Comparison of ENCODE assay signal across 8 mouse cellular contexts in genomic region chr2:91278749-91279371, GRCm38 (mm10). TPM values are rescaled to one million over a fixed set of nuclear protein-coding genes. Genes with fewer than 3 reads are reported as not detected.
DNase-seq lines count a peak whose midpoint lies in the region; ATAC-seq and TF ChIP-seq lines count a peak whose summit lies in the region.

No protein-coding gene starts in this region.

- 0 out of 2 replicates have a peak, but pooled peaks have one; percentile 11 for TF ChIP-seq POLR2A in heart, adult 2 months (IDR thresholded peaks at IDR 0.05; ENCODE audit: insufficient read depth, low read depth, low read length)
- no peak for TF ChIP-seq POLR2A in olfactory bulb, adult 2 months (IDR thresholded peaks at IDR 0.05; ENCODE audit: insufficient read depth, low read depth, low read length)

- peak; percentile 20; the same call in 1 of the 2 replicates for ATAC-seq in embryonic facial prominence, embryonic 11.5 days (replicated peaks; ENCODE audit: insufficient number of reproducible peaks, low FRiP score, low TSS enrichment, low read depth)
- peak; percentile 71 for ATAC-seq in intestine, embryonic 15.5 days
- 0 out of 2 replicates have a peak, but pooled peaks have one; percentile 33 for ATAC-seq in liver, embryonic 16.5 days (ENCODE audit: low read depth)
- ATAC-seq in inflammation-experienced regulatory T-cells, adult 6 months: no peak

- no peaks in the 10 kb centered on the region for H3K27me3 ChIP-seq in heart, adult 2 months (ENCODE audit: control insufficient read depth, insufficient read depth, low read length)
- no peaks in the 10 kb centered on the region for H3K27me3 ChIP-seq in embryonic facial prominence, embryonic 11.5 days (ENCODE audit: control insufficient read depth, insufficient read depth, low read length)
- H3K27me3 ChIP-seq in intestine, embryonic 15.5 days (replicated peaks): no peaks in the 10 kb centered on the region
- no peaks in the 10 kb centered on the region for H3K27me3 ChIP-seq in liver, embryonic 16.5 days (ENCODE audit: control insufficient read depth, insufficient read depth, low read depth, low read length)

- no peak overlapping the region for H3K27ac ChIP-seq in heart, adult 2 months
- no peak overlapping the region for H3K27ac ChIP-seq in embryonic facial prominence, embryonic 11.5 days (replicated peaks; ENCODE audit: low read depth, low read length)
- H3K27ac ChIP-seq in intestine, embryonic 15.5 days: no peak overlapping the region
- no peak overlapping the region for H3K27ac ChIP-seq in liver, embryonic 16.5 days (ENCODE audit: low read length)
- no peak overlapping the region for H3K27ac ChIP-seq in olfactory bulb, adult 2 months (ENCODE audit: insufficient read depth, low read depth, low read length)

- intact Hi-C loops in heart, adult 2 months (cut with DNase I): loop anchor here (5.0 kb wide), 1 partner anchor 162 kb away; the partner anchor contains the start of gene Mybpc3

- DNase-seq in heart, adult 2 months: no peak
- no peak for DNase-seq in heart, adult 11 months
- DNase-seq in WW6 (ENCODE audit: low read depth, low spot score): peak; percentile 33
- peak; percentile 73 for DNase-seq in embryonic facial prominence, embryonic 11.5 days (ENCODE audit: low spot score)

- 42% methylated on average over 10 of the region's 10 CpGs for WGBS in heart, adult 2 months
- WGBS in embryonic facial prominence, embryonic 11.5 days: 44% methylated on average over 10 of the region's 10 CpGs
- 39% methylated on average over 10 of the region's 10 CpGs for WGBS in intestine, embryonic 15.5 days
- 43% methylated on average over 10 of the region's 10 CpGs for WGBS in liver, embryonic 16.5 days (ENCODE audit: insufficient replicate concordance)
- WGBS in olfactory bulb, adult 2 months: 42% methylated on average over 10 of the region's 10 CpGs

- TF ChIP-seq EP300 in heart, adult 2 months (IDR thresholded peaks at IDR 0.05; ENCODE audit: insufficient read depth, low read depth, low read length): no peak

- H3K4me1 ChIP-seq in heart, adult 2 months (ENCODE audit: control insufficient read depth, insufficient read depth, low read length): no peaks in the 10 kb centered on the region; the same call in 1 of the 2 replicates
- H3K4me1 ChIP-seq in embryonic facial prominence, embryonic 11.5 days (ENCODE audit: control insufficient read depth, insufficient read depth, low read length): peaks cover 5% of the 10 kb centered on the region; the same call in 1 of the 2 replicates
- H3K4me1 ChIP-seq in intestine, embryonic 15.5 days (replicated peaks): 0 out of 2 replicates have a peak, but pooled peaks cover 3% of the 10 kb centered on the region
- H3K4me1 ChIP-seq in liver, embryonic 16.5 days (ENCODE audit: control insufficient read depth, low read depth, low read length): peaks cover 3% of the 10 kb centered on the region; the same call in 1 of the 2 replicates
- H3K4me1 ChIP-seq in olfactory bulb, adult 2 months (ENCODE audit: control insufficient read depth, insufficient read depth, low read length): no peaks in the 10 kb centered on the region; the same call in 1 of the 2 replicates

- H3K36me3 ChIP-seq in heart, adult 2 months (ENCODE audit: control insufficient read depth, insufficient read depth, low read length): no peaks in the 10 kb centered on the region
- H3K36me3 ChIP-seq in embryonic facial prominence, embryonic 11.5 days (replicated peaks; ENCODE audit: control insufficient read depth, insufficient read depth, low read depth, low read length): peaks cover under 1% of the 10 kb centered on the region
- peaks cover 20% of the 10 kb centered on the region for H3K36me3 ChIP-seq in intestine, embryonic 15.5 days
- peaks cover 32% of the 10 kb centered on the region for H3K36me3 ChIP-seq in liver, embryonic 16.5 days (ENCODE audit: control insufficient read depth, insufficient read depth)

- no peaks in the 10 kb centered on the region for H3K9me3 ChIP-seq in embryonic facial prominence, embryonic 11.5 days (replicated peaks; ENCODE audit: control insufficient read depth, low read length)
- H3K9me3 ChIP-seq in intestine, embryonic 15.5 days: no peaks in the 10 kb centered on the region
- no peaks in the 10 kb centered on the region for H3K9me3 ChIP-seq in liver, embryonic 16.5 days (replicated peaks; ENCODE audit: control insufficient read depth, low read length)

- TF ChIP-seq CTCF in heart, adult 2 months (IDR thresholded peaks at IDR 0.05): peak; percentile 70
- TF ChIP-seq CTCF in olfactory bulb, adult 2 months (IDR thresholded peaks at IDR 0.05; ENCODE audit: insufficient read depth, low read depth, low read length): peak; percentile 23; the same call in 1 of the 2 replicates

- H3K9ac ChIP-seq in heart, adult 2 months (ENCODE audit: low read depth, low read length): no peak overlapping the region
- H3K9ac ChIP-seq in embryonic facial prominence, embryonic 11.5 days (replicated peaks; ENCODE audit: low read length): no peak overlapping the region; the same call in 1 of the 2 replicates
- no peak overlapping the region for H3K9ac ChIP-seq in intestine, embryonic 15.5 days
- H3K9ac ChIP-seq in liver, embryonic 16.5 days (ENCODE audit: low read depth, low read length): no peak overlapping the region

- no peak overlapping the region for H3K4me2 ChIP-seq in embryonic facial prominence, embryonic 11.5 days (ENCODE audit: low read depth, low read length)
- no peak overlapping the region for H3K4me2 ChIP-seq in intestine, embryonic 15.5 days (replicated peaks)
- H3K4me2 ChIP-seq in liver, embryonic 16.5 days (ENCODE audit: low read depth, low read length): no peak overlapping the region

- H3K79me2 ChIP-seq in heart, adult 2 months (replicated peaks; ENCODE audit: control insufficient read depth, insufficient read depth, low read length): no peaks in the 10 kb centered on the region

- no peak overlapping the region for H3K4me3 ChIP-seq in heart, adult 2 months
- no peak overlapping the region for H3K4me3 ChIP-seq in embryonic facial prominence, embryonic 11.5 days (ENCODE audit: low read depth, low read length)
- no peak overlapping the region for H3K4me3 ChIP-seq in intestine, embryonic 15.5 days (replicated peaks)
- no peak overlapping the region for H3K4me3 ChIP-seq in liver, embryonic 16.5 days (ENCODE audit: low read depth, low read length)
- H3K4me3 ChIP-seq in olfactory bulb, adult 2 months (ENCODE audit: insufficient read depth, low read depth, low read length): no peak overlapping the region

RNA-seq across cellular contexts. Expression of gene Arfgap2, which starts 14.1 kb away (rescaled TPM):
- 10 to 100 TPM; 54.7 to 58.2 TPM for total RNA-seq in heart, adult 2 months (2021)
- 35.0 and 43.2 TPM in 2 replicates for polyA plus RNA-seq in heart, adult 2 months (2012; rRNA removed)
- polyA plus RNA-seq in embryonic facial prominence, embryonic 11.5 days (2014; fragmentation: Nextera tagmentation; extraction: Ambion mirVana): 82.9 and 83.6 TPM in 2 replicates
- polyA plus RNA-seq in intestine, embryonic 15.5 days (2015; fragmentation: Nextera tagmentation; extraction: Ambion mirVana): 72.0 and 75.6 TPM in 2 replicates
- polyA plus RNA-seq in liver, embryonic 16.5 days (2015; fragmentation: Nextera tagmentation; extraction: Ambion mirVana): 64.8 and 65.8 TPM in 2 replicates
- not detected in 2 replicates for polyA plus RNA-seq in olfactory bulb, adult 2 months (2012; ENCODE audit: insufficient read depth, insufficient read length, low replicate concordance, missing spikeins)
- 10 to 100 TPM; 73.7 to 97.8 (median 96.2) TPM for polyA plus RNA-seq in inflammation-experienced regulatory T-cells, adult 6 months (2017; shearing (Covaris generic))

RNA-seq across cellular contexts. Expression of gene Pacsin3, which starts 23.1 kb away (rescaled TPM):
- 100 to 1,000 TPM; 141 to 157 TPM for total RNA-seq in heart, adult 2 months (2021)
- polyA plus RNA-seq in heart, adult 2 months (2012; rRNA removed): 139 and 165 TPM in 2 replicates
- 20.1 and 23.0 TPM in 2 replicates for polyA plus RNA-seq in embryonic facial prominence, embryonic 11.5 days (2014; fragmentation: Nextera tagmentation; extraction: Ambion mirVana)
- polyA plus RNA-seq in intestine, embryonic 15.5 days (2015; fragmentation: Nextera tagmentation; extraction: Ambion mirVana): 21.3 and 22.3 TPM in 2 replicates
- 18.2 and 19.9 TPM in 2 replicates for polyA plus RNA-seq in liver, embryonic 16.5 days (2015; fragmentation: Nextera tagmentation; extraction: Ambion mirVana)
- not detected in 2 replicates for polyA plus RNA-seq in olfactory bulb, adult 2 months (2012; ENCODE audit: insufficient read depth, insufficient read length, low replicate concordance, missing spikeins)
- polyA plus RNA-seq in inflammation-experienced regulatory T-cells, adult 6 months (2017; shearing (Covaris generic)): under 1 TPM in 1 of 3 experiments, not detected in 2; 0.98 TPM

RNA-seq across cellular contexts. Expression of gene Ddb2, which starts 42.1 kb away (rescaled TPM):
- total RNA-seq in heart, adult 2 months (2021): 1 to 10 TPM; 2.7 to 3.2 TPM
- 8.5 and 12.6 TPM in 2 replicates for polyA plus RNA-seq in heart, adult 2 months (2012; rRNA removed)
- polyA plus RNA-seq in embryonic facial prominence, embryonic 11.5 days (2014; fragmentation: Nextera tagmentation; extraction: Ambion mirVana): 11.4 and 12.6 TPM in 2 replicates
- polyA plus RNA-seq in intestine, embryonic 15.5 days (2015; fragmentation: Nextera tagmentation; extraction: Ambion mirVana): 14.8 and 17.4 TPM in 2 replicates
- 5.9 and 6.2 TPM in 2 replicates for polyA plus RNA-seq in liver, embryonic 16.5 days (2015; fragmentation: Nextera tagmentation; extraction: Ambion mirVana)
- polyA plus RNA-seq in olfactory bulb, adult 2 months (2012; ENCODE audit: insufficient read depth, insufficient read length, low replicate concordance, missing spikeins): not detected in 2 replicates
- 10 to 100 TPM; 56.2 to 82.8 (median 75.2) TPM for polyA plus RNA-seq in inflammation-experienced regulatory T-cells, adult 6 months (2017; shearing (Covaris generic))

Comparison
In these comparisons a context has a peak if more than half of its experiments do, and no peak if none do; other contexts are left out.
1. DNase-seq: peak in WW6 (single experiment) and embryonic facial prominence, embryonic 11.5 days (single experiment); none in heart, adult 2 months (0 of 2) and heart, adult 11 months (single experiment).